Mouse (Mus musculus): ENCODE data around the gene Asap2.
"Not testable (repeated sequence)": the region's sequence is repeated elsewhere in the genome, so short reads cannot be mapped to it uniquely, and the experiment has no call there.

Gene Asap2

DNA sequence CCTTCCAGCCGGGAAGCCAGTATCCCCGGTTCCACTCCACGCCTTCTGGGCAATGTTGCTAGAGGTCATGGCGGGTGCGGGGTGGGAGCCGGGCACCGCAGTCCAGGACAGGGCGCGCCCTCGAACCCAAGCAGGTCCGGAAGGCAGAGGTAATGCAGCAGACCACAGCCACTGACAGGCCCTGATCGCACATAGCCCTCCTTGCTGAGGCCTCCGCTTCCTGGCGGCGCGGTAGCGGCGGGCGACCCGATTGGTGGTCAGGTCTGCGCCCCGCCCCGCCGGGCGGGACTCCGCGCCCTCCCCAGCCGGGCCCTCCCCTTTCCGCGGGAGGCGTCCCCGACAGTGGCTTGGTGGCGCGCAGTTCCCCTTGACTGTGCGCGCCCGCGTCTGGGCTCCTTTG is at the start of gene Asap2:
Gene Asap2 (plus strand): TSS at position 328 of the 400 bp plus-strand sequence.
- peak; percentile 1 for DNase-seq

- DNase-seq = not testable (repeated sequence)
These were observed 42.9 kb upstream of the Asap2 start for GRCm38 (mm10) chr12:20947051-20947997.

DNA sequence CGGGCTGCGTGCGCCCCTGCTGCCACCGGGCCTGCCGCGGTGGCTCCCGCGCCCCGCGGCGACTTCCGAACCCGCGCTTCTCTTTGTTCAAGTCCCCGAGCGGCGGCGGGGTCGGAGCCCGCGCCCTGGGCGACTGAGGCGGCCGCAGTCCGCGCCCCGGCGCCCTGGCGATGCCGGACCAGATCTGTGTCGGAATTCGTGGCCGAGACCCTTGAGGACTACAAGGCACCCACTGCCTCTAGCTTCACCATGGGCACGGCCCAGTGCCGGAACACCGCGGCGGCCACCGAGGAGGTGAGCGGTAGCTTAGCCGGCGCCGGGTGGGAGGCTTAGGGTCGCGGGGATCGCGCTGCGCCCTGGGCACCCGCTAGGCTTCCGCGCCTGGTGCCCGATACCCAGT is 320 bp downstream of the Asap2 start:
- peak; percentile 2 for DNase-seq

DNA sequence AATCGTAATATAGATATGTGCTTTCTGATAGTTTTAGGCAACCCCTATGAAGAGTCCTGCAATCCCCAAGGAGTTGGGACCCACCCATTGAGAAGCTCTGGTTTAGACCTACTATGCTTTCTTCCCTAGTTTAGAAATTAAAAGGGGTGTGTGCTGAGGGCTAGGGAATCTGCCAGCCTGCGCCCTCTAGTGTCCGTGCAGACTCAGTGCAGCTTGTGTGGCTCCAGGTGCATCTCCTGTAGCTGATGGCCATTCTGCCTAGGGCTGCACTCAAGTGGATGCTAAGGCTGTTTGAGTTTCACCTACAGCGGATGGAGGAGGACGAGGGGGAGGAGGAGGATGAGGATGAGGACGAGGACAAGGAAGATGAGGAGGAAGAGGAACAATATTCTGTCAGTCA is 40.6 kb downstream of the Asap2 start:
- DNase-seq = not testable (repeated sequence)

- DNase-seq = not testable (repeated sequence)
These were observed 56.5 kb downstream of the Asap2 start for GRCm38 (mm10) chr12:21046716-21047115.

DNA sequence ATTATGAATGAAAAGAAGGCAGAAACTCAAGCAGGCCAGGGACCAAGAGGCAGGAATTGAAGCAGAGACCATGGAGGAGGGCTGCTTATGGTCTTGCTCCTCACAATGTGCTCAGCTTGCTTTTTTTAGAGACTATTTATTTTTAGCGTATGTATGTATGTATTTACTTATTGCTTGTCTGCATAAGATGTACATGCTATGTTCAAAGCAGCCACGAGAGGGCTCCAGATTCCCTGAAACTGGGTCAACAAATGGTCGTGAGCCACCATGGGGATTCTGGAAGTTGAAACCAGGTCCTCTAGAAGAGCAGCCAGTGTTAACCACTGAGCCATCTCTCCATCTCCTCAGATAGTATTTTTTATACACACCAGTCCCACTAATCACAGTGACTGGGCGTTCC is 85.5 kb downstream of the Asap2 start:
- DNase-seq = peak; percentile 63

- DNase-seq = peak; percentile 29
These were observed 99.9 kb downstream of the Asap2 start for GRCm38 (mm10) chr12:21090168-21090567.

DNA sequence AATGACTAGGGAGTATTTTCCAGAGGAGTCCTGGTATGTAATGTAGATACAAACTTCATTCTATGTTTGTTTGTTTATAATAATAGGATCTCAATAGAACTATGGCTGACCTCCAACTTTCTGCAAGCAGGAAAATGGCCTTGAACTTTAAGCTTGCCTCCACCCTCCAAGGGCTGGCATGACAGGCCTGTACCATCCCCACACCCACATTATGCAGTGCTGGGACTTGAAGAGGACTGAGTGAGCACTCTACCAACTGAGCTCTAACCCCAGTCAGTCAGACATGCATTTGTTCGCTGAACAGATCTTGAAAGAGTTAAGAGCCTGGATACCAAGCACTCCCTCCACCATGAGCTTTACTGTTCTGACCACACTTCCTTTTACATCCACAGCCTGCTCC is 102.2 kb downstream of the Asap2 start:
- DNase-seq = not testable (repeated sequence)

DNA sequence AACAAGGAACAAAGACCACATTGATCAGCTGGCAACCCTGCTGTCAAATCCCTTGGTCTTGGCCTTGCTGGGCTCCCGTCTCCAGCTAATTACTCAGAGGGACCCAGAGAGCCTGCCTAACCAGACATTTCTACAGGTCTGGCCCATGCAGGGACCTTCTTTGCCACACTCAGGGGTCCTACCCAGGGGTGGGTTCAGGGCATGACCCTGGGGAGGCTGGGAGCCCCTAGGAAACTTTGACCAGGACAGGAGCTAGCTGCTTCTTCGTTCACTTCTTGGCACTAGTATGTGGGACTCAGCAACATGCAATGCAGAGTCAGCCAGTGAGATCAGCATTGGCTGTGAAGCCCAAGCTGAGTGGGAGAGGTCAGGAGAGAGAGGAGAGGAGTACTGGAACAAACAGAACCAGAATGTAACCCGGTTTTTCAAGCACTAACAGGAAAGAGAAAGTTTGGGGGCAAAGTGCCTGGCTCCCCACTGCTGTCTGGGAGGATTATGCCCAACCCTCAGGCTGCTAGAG is 107.6 kb downstream of the Asap2 start:
- DNase-seq = not testable (repeated sequence)

DNA sequence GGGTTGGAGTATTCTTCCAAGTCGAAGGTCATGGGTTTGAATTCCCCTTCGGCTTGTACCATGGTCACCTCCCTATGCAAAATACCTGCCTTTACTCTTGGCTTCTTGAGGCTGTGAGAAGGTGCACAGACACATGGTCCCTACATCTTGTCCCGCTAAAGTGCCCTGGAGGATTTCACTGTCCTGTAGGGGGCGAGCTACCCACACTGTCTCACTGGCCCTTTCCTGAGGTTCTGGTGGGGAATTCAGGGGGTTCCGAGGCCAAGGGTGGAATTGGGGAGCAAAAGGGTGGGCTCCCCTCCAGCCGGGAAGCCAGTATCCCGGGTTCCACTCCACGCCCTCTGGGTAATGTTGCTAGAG is 120.8 kb downstream of the Asap2 start:
- DNase-seq = not testable (repeated sequence)

DNA sequence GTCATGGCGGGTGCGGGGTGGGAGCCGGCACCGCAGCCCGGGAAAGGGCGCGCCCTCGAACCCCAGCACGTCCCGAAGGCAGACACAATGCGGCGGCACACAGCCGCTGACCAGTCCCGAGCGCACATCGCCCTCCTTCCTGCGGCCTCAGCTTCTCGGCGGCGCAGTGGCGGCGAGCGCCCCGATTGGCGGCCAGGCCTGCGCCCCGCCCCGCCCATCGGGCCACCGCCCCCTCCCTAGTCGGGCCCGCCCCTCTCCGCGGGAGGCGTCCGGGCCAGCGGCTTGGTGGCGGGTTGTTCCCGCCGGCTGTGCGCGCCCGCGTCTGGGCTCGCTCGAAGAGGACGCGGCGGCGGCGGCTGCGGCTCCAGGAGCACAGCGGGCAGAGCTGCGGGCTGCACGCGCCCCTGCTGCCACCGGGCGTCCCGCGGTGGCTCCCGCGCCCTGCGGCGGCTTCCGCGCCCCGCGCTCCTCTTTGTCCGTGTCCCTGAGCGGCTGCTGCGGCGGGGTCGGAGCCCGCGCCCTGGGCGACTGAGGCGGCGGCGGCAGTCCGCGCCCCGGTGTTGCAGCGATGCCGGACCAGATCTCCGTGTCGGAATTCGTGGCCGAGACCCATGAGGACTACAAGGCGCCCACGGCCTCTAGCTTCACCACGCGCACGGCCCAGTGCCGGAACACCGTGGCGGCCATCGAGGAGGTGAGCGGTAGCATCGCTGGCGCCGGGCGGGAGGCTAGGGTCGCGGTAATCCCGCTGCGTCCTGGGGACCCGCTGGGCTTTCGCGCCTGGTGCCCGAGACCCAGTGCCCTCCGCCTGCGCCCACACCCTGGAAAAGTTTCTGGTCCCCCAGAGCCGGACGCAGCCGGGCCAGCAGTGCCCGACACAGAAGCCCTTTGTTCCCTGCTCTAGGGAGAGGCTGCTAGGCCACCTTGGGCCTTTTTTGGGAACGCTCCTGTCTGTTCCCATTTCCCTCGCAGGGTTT is 121.5 kb downstream of the Asap2 start:
- peak; percentile 88 for DNase-seq

DNA sequence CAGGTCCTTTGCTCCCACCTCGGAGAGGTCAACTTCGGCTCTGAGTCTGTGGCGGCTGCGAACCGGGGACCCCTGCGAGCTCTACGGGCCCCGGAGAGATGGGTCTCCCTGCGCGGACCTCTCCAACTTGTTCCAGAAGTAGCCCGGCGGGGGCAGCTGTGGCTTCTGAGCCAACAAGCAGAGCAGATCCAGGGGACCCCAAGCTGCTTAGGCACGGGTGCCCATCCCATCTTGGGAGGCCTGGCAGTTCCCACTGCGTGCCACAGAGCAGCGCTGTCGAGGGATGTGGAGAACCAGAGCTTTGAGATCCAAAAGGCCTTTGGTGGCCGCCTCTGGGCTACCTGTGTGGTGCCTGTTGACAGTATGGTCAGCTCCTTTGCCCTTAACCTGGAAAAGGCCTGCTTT is 122.2 kb downstream of the Asap2 start:
- peak; percentile 44 for DNase-seq

GRCm38 (mm10) chr12:21119446-21119845 is 129.2 kb downstream of the Asap2 start:
- DNase-seq = no peak

GRCm38 (mm10) chr12:21122818-21123217 is 132.6 kb downstream of the Asap2 start:
- DNase-seq = no peak

DNA sequence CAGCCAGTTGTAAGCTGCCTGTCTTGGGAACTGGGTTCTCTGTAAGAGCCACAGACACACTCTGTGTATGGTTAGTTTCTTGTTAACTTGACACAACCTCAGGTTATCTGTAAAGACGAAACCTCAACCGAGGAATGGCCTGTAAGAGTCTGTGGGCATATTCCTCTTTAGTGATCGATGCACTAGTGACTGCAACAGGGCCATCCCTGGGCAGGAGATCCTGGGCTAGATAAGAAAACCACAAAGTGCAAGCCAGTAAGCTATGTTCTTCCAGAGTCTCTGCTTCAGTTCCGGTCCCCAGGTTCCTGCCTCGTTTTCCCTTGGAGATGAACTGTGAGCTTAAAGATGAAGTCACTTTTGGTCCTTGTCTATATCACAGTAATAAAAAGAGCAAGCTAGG is 133.4 kb downstream of the Asap2 start:
- no peak for DNase-seq

DNA sequence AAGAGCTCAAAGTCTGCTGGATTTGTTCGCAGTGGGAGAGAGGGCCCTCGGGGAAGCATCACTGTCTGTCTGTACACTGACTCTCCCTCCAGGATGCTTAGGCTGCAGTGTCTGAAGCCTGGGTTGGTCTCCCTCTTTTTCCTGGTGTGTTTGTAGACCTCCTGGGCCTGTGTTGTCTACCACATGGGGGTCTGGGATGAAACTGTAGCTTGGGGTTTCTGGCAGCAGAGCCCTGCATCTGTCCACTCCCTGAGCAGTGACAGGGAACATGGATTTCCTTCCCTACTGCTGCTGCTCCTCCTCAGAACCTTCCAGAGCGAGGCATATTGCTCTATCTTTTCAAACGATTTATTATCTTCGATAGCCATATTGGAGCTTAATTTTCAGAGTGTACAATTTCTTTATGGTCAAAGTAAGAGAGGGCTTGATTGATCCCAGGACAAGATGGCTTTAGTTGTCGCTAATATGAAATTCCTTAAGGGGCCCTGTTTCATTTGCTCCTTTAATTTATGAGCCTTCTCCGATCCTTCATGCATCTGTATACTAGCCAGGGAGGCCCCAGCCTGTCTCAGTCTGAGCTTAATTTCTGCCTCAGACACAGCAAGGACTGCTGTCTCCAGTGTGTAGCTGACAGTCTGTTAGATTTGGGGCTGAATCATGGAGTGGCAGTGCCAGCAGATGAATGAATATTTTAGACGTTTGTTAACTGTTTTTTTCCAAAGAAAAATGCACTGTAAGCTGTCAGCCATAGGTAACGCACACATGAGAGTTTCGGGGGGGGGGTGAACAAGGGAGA is 135.6 kb downstream of the Asap2 start:
- no peak for DNase-seq

DNA sequence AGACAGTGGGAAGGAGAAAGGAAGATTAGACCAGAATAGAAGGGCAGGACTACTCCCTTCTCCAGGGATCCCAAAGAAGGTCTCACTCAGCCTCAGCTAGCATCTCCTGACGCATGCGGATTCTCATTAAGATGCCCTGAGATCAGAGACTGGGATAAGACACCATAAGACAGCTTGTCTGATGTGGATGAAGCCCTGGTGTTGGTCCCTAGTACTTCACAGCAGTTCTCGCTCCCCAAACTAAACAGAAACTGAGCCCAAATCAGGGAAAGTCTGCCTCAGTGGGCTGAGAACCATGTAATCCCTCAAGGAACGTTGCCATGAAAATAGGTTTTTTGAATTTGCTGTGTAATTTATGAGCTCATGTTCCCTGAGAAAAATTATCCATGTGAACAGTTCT is 136.3 kb downstream of the Asap2 start:
- DNase-seq = no peak

DNA sequence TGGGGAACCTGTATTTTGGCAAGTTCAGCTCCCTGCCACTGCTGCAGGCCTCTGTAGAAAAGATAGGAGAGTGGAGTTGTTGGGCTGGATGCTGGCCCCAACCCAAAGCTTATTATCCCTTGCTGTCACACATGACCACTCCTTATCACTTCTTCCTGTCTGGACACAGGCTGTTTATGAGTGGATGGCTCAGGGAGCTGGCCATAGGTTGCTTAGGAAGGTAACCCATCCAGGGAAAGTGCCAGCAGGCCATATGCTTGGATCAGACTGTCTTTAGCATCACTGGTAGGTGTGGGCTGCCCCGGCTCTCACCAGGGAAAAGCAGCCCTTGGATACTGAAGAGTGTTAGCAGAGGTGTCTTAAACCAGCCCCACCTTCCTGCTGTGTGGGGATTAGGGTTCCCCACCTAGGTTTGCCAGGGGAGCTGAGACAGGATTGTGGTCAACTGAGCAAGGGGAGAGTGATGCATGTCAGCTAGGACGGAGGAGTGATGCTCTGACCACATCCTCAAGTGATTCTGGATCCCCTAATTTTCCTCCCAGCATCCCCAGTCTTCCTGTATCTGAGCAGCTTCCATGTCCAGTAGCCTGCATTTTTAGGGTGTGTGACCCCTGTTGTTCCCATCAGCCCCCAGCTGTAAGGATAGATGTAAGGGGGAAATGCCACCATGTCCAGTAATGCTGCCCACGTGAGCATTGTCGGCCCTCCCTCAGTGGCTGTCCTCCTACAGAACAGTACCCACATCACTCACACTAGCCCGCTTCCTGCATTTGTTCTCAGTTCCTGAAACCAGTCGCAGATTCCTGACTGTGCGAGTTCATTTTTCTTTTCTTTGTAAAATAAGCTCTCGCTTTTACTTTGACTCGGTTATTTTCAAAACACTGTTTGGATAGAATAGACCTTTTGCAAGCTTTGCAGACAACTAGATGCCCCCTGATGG is 138.9 kb downstream of the Asap2 start:
- no peak for DNase-seq

DNA sequence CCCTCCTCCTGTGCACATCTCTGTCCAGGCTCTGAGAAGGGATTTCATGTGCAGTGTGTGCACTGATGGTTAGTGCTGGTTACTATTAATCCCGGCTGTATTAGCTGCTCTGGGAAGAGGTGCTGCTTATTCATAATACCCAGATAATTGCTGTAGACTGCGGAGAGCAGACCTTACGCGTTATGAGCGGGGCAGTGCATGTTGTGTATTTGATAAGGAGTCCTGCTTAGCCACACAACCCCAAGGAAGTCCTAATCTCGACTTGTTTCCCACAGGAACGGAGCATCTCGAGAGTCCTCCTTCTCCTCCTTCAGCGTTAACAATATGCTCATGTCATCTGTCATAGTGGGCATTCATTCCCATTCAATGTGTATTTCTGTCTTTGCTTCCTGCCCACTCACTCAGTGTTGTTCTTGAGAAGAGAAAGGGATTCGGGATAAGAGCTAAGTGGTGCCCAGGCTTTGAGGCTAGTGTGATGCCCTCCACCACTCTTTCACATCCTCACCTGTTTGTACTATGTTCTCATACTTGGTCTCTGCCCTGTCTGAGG is 140.1 kb downstream of the Asap2 start:
- no peak for DNase-seq

- no peak for DNase-seq
These were observed 142.3 kb downstream of the Asap2 start for GRCm38 (mm10) chr12:21132537-21132936.

GRCm38 (mm10) chr12:21133031-21133430 is 142.8 kb downstream of the Asap2 start:
- DNase-seq = no peak
